Mouse (Mus musculus) ovary, postnatal 10 days (tissue): ENCODE results near the gene Cysrt1.
A peak's percentile ranks its signal among the peaks of the same experiment; 100 is the strongest.

Experiments
- DNase-seq: peaks from one replicate; pipeline ENCODE4 v3.0.0; 2022; ENCODE audit warnings: low spot score

Gene Cysrt1

DNA sequence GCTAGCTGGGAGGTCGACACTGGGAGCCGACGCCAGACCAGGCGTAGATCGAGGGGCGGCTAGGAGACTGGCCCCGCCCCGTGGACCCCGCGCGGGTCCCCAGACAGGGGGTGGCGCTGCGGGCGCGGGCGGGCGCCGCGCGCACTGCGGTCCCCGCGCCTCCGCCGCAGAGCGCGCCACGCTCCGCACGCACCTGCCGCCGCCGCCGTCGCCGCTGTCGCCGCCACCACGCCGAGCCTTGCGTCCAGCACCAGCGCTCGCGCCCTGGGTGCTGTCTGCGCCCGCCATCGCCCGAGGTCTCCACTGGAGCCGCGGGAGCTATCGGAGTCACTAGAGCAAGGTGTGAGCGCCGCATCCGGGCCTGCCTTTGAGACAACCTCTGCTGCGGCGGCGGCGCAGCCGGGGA lies at the start of gene Cysrt1, which contains the start of gene Rnf208:
Gene Cysrt1, minus strand, starts transcription at position 352 of the 406 bp plus-strand sequence.
Gene Rnf208, plus strand, starts transcription at position 155 of the 406 bp plus-strand sequence.
- no peak for DNase-seq

DNA sequence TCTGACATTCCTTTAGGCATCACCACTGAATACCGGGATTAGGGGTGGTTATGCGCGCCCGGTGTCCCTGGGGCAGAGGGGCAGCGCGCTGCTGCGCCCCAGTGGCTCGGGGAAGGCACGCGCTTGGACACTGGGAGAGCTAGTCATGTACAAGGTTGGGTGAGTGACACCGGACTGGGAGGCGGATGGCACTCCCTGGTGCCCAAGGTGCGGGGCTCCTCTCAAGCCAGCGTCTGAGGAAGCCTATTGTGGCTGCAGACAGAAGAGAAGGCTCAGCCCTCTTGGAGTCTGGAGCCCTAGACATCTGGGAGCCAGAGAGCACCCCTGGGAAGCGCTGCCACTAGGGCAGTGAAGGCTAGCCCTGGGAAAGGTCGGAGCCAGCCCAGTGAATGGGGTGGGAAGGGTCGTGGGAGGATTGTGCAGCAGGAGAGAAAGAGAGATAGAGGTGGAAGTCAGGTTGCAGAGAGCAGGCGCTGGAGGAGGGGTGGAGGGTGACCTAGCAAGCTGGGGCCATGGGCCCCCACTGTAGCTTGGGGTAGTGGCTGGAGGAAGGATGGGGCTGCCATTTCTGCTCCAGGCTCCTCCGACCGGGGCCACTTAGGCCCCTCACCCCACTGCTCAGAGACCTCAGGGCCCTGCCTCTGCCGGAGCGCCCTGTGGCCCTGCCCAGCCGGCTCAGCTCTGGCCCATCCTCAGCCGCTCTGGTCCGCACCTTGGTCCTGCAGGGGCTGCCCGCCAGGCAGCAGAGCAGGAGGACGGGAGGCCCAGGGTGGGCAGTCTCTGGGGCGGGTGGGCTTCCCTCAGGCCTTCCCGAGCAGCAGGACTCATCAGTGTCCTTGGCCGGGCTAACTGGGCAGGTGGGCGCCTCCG lies 49.2 kb upstream of the Cysrt1 start:
- no peak for DNase-seq

DNA sequence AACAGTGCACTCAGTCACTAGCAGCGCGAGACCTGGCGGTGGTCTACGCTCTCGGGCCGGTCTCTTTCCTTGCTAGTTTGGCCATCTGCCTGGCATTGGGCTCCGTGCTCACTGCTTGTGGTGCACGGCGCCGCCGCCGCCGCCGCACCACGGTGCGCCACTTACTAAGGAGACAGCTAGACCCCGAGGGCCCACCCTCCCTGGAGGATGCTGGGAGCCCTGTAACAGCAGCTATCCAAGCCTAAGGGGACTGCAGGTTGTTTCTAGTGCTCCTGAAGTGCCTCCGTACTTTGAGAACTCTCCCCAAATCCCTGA lies 48.5 kb upstream of the Cysrt1 start:
- no peak for DNase-seq

DNA sequence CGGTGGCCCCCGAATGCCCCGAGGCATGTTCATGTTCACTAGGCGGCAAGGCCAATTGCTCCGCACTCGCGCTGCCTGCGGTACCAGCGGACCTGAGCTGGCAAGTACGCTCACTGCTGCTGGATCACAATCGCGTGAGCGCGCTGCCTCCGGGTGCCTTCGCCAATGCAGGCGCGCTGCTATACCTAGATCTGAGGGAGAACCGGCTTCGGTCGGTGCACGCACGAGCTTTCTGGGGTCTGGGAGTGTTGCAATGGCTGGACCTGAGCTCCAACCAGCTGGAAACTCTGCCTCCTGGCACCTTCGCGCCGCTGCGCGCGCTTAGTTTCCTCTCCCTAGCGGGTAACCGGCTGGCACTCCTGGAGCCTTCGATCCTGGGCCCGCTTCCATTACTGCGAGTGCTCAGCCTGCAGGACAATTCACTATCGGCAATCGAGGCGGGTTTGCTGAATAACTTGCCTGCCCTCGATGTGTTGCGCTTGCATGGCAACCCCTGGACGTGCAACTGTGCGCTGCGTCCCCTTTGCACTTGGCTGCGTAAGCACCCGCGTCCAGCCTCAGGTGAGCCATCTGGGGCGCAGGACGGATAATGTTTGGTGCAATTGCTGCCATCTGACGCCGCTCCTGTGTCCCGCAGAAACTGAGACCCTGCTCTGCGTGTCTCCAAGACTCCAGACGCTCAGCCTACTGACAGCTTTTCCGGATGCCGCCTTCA lies 48.0 kb upstream of the Cysrt1 start:
- no peak for DNase-seq

DNA sequence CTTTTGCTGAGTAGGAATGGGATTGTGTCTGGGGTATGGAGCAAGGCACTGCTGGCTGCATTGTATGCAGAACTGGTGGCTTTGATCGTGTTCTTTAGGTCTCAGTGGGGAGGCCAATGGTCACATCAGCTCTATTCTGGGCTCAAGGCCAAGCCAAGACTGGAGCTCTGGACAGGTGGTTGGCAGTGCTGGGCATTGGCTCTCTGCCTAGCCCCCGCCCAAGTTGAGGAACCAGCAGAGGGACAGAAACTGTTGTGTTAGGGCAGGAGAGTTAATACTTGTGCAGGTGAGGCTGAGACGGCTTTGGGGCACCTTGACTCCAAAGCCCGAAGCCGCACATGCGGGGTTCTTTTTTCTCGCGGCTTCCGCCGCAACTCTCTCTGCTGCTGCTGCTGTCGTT lies 47.4 kb upstream of the Cysrt1 start, which contains the start of gene Lrrc26:
Gene Lrrc26, plus strand, starts transcription at position 265 of the 400 bp plus-strand sequence.
- no peak for DNase-seq

DNA sequence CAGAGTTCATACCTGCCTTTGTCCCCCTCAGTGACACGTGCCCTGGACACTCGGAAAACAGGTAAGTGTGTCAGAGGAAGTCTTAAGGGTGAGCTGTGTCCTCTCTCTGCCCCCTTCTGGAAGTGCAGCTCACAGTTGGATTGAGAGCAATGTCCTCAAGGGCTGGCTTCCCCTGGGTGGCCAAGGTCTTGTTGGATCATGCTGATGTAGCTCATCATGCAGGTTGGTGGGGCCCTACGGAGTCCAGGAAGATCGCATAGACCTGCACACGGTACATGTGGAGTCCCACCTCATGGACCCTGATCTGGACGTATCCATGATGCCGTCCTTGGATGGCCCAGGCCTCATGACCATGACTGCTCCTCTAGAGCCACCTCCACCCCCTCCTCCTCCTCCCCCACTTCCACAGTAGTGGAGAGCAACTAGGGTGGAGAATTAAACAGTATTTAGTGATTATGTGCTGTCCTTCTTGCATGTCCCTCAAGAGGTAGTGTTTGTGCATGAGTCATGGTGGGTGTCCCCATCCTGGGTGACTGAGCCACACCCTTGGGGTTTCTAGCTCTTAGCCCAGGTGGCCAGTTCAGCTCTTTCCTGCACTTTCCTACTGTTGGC lies 46.6 kb upstream of the Cysrt1 start:
- no peak for DNase-seq

DNA sequence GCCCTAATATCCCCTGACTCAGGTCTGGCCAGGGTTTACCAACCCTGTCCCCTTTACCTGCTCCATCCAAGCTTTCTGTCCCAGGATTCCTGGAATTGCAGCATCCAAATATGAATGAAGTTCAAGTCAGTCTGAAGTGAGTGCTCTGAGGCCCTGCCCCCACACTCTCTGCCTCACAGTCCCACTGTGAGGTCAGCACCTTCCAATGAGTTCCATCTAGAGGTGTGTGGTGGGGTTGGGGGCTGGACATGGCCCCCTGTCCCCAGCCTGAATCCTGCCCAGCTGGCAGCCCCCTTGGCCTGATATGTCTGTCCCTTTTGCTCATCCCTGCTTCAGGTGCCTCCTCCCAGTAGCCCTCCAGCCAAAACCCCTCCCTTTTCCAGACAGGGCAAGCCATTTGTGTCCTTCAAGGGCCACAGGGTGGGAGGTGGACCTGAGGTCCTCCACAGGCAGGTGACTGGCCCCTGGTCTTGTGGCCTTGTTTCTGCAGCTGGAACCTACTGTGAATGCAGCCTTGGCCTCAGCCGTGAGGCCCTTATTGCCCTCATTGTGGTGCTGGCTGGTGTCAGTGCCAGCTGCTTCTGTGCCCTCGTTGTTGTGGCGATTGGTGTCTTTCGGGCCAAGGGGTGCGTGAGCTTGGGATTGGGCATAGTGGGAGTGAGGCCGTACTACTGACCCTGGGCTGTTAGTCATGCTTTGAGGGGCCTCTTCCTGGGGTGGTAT lies 45.8 kb upstream of the Cysrt1 start, which contains the start of gene Tmem210:
Gene Tmem210, plus strand, starts transcription at position 219 of the 723 bp plus-strand sequence.
- DNase-seq: no peak

DNA sequence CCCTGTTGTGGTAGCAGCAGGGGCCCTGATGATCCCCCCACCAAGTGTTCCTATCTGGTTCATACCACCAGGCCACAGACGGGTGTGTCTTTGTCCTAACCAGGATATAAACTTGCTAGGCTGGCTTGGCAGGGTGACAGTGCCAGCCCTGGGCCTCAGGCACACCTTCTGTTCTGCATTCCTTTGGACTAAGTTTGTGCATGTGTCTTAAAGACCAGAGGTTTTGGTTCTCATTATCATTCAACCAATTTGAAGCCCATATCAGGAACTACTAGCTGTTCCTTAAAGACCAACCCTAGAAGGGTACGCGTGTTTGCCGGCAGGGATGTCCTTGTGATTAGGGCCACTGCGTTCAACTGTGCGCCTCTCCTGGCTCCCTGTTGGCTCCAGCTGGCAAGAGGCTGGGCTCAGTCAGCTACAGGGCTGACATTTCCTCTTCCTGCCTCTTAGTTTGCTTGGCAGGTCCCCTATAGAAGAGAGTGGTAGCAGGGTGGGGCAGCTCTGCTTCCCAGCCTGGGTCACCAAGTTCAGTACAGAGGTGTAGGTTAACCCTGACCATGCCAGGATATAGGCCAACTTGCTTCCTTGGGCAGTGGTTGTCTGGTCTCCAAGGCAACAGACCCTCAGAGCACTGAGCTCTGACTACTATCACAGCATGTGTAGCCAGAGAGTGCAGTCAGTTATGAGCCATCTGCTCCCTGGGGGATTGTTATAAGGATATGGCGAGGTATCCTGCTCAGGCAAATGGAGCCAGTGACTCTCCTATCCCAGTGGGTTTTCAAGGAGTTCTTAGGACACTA lies 44.8 kb upstream of the Cysrt1 start:
- no peak for DNase-seq

DNA sequence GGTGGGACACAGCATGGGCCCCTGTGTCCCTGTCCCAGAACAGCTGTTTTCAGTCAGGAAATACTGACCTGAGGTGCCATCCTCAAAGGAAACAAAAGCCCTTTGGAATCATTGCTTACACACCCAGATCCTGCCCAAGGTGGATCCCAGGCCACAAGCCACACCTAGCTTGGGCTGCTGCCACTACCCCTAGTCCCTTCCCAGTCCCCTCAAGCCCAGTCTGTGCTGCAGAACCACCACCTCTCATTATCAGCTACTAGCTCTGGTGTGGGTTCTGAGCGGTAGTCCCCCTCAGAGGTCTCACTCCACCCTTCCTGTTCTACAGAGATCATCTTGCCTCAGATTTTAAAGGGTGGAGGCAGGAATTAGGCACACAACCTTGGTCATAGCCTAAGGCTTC lies 44.1 kb upstream of the Cysrt1 start:
- DNase-seq: no peak

DNA sequence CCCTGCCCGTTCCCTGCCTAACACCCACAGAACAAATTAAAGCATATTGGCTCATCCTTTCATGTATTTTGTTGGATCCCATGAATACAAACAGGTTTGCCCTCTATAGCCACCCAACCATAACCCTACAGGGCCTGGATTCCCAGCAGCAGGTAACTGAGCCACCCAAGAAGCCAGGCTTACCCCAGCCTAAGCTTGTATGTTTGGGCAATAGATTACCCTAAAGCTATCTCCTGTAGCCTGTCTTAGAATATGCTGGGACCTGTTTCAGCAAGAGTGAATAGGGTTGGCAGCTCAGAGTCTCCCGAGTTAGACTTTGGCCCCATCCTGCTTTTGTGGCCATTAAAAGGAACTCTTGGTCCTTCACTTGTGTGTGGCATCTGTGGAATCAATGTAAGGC lies 43.3 kb upstream of the Cysrt1 start:
- DNase-seq: no peak

DNA sequence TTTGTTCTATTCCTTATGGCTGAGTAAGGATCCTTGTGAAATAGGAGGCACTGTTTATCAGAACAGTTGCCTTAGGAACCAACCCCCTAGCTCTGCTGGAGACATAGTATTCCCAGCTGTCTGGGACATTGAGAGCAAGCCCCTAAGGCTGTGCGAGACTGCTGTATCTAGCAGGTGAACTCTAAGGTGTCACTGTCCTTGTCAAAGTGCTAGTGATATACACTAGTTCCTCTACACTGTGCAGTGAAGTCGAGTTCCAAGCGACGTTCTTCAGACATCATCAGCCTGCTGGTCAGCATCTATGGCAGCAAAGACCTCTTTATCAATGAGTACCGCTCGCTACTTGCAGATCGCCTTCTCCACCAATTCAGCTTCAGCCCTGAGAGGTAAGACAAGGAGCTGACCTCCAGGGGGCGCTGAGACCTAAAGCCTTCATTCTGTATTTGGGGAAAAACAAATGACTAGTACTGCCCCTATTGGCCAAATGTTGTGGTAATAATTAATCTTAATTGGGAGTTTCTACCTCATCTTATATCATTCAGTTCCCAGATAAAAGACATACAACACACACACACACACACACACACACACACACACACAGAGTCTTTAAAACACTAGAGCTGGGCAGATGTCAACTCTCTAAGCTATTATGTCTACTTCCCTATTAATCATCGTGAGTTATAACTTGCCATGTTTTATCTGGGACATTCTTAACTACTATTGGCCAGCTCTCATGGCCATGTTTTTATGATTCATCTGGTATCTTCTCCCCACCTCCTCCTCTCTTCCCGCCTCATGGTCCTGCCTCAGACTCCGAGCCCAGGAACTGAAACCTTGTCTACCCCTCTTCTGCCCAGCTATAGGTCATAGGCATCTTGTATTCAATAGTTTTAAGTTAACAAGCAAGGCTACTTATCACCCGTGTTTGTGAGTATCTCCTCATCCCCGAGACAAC lies 37.0 kb upstream of the Cysrt1 start:
- DNase-seq: no peak

DNA sequence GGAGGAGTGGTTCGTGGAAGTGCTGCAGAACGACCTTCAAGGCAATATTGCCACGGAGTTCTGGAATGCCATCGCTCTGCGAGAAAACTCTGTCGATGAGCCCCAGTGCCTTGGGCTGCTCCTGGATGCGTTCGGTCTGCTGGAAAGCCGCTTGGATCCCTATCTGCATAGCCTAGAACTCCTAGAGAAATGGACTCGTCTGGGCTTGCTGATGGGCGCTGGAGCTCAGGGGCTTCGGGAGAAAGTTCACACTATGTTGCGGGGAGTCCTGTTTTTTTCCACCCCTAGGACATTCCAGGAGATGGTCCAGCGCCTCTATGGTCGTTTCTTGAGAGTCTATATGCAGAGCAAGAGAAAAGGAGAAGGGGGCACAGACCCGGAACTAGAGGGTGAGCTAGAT lies 30.8 kb upstream of the Cysrt1 start:
- no peak for DNase-seq

DNA sequence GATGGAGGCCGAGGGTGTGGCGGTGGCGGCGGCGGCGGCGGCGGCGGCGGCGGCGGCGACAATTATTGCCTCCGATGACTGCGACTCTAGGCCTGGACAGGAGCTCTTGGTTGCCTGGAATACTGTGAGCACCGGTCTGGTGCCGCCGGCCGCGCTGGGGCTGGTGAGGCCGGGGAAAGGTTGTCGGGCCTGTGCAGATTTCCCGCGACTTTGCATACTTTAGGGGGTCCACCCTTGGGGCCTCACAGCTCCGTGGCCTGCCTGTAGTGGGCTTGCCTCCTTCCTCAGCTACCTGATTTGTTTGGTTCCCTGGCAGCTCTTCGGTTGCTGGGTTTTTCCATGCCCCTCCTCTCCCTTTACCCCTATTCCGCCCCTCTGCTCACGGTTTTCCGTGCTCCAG lies 30.3 kb upstream of the Cysrt1 start:
- DNase-seq: no peak

DNA sequence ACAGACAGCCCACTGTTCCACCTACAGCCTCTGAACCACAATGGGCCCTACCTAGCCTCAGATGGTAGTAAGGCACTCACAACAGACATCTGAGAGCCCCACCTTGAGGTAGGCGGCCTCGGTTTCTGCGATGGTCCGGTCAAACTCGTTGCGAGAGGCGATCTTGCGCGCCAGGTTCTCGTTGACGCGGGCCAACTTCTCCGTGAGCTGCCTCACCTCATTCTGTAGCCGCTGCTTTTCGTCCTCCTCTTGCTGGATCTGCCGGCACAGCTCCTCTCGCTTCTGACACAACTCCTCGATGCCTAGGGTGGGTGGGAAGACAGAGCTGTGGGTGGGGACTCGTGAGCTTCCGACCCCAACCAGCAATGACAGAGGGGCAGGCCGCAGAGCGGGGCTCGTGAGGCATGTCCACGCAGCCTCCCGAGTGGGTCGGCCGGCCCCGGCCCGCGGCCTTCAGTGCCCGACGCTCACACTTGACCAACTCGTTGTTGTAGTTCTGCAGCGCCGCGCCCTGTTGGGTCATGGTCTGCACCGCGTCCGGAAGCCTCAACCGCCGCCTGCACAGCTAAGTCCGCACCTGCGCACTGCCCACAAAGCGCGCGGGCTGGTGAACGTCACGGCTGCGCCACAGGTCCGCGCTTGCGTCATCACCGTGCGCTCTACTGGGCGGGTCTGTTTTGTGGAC lies 29.7 kb upstream of the Cysrt1 start, which contains the start of the genes Ssna1 and Anapc2:
Gene Ssna1, minus strand, starts transcription at position 612 of the 685 bp plus-strand sequence.
Gene Anapc2, plus strand, starts transcription at position 652 of the 685 bp plus-strand sequence.
- peak; percentile 94 for DNase-seq

DNA sequence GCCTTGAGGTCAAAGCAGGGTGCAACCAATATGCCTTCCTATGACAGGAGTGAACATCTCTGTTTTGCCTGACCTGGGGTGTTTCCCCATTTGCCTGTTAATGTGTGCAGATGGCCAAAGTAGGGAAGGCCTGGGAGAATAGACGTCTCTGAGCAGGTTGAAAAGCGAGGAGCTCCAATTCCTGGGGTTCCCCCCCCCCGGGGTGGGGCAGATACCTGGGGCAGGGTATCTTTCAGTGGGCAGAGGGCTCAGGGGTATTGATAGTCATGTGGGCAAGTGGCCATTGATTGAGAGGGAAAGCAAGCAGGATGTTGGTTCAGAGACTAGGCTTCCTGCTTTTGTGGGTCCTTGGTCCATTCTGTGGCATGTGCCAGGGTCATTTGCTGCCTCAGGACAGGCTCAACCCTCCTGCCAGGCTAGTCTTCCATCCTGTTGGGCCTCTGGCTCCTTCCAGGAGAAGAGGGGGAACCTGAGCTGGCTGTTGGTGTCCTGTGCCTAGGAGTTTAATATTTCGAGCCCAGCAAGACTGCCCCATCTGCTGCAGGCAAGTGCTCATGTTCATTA lies 25.6 kb upstream of the Cysrt1 start:
- no peak for DNase-seq

DNA sequence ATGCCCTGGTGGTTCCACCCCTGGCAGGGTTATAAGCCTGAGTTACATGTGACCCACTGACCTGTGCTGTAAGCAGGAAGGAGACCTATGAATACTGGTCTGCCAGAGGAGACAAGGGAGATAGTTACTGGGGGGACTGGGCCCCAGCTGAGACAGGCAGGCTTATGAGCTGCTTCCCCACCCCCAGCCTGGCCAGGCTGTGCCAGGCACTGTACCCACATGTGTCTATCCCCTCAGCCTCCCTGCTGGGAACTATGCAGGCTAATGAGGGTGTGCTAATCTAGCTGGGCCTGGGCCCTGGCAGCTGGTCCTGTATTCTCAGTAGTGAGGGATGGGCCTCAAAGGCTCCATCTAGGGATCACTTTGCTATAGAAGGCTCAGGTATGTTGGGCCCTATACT lies 25.0 kb upstream of the Cysrt1 start:
- DNase-seq: no peak

DNA sequence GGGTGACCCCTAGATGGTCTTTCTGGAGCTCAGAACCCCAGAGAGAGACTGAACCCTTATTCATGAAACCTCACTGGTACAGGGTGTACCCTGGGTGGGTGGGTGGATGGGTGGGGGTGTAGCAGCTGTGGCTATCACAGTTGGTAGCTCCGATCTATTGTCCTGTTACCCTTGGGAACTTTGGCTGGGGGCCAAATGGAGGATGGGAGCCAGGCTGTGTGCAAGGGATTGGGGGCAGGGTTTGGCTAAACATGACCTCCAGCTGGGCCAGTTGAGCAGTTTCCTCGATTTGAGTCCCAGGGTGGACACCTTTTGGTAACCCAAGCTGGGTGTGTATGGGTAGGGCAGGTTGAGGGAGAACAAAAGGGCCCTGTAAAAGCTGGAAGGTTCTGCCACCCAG lies 24.5 kb upstream of the Cysrt1 start:
- DNase-seq: no peak

DNA sequence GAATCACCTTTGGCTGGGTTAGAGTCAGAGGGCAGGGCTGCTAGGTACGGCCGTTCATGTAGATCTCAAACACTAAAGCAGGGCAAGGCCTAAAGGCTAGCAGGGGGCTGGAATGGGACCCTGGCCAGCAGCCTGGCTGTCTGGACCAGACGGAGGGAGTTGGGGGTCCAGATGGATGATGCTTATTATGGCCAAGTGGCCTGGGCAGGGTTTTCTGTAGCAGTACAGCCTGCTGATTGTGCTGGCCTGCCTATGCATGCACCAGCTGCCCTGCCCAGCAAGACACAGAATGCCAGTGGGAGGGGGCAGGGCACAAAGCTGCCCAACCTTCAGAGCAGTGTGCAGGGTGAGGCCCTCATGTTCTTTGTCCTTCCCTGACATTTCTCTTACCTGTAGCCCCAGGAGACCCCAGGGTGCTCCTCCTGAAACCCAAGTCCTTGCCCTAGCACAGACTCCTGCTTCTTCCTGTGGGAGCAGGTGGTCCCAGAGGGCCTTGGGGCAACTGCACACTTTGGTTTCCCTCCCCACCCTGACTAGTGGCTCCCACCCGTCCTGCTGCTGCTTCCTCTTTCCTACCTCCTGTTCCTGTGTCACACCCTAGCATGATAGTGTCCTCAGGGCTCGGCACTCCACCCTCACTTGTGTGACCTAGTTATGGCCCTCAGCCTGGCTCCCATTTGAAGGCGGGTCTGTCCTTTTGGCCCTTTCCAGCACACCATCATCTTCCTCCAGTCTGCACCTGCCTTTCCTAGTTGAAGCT lies 23.8 kb upstream of the Cysrt1 start:
- no peak for DNase-seq
